Mouse (Mus musculus) hindbrain, embryonic 15.5 days (tissue): ENCODE measurements around the gene Zfp692. TPM values are rescaled to one million over a fixed set of nuclear protein-coding genes. Genes with fewer than 3 reads are reported as not detected.

Source experiments
- ATAC-seq: fragments of 200-750 bp; cut with Nextera tagmentation; 2 replicates; pipeline ENCODE4 v1.8.0; 2017; ENCODE audit warnings: low read depth, moderate number of reproducible peaks, moderate TSS enrichment; ENCODE audit not compliant: low FRiP score
- H3K27ac ChIP-seq: fragments of 300-500 bp; sonication (generic); replicated peaks from 2 replicates; pipeline ENCODE4 v1.5.1; 2015; ENCODE audit warnings: mild to moderate bottlenecking, inconsistent platforms
- H3K27me3 ChIP-seq: fragments of 300-500 bp; sonication (generic); 2 replicates; pipeline ENCODE4 v1.6.1; 2015; ENCODE audit warnings: control low read depth, inconsistent platforms
- H3K36me3 ChIP-seq: fragments of 300-500 bp; sonication (generic); 2 replicates; pipeline ENCODE4 v1.6.1; 2015; ENCODE audit warnings: control low read depth, inconsistent platforms
- H3K4me1 ChIP-seq: fragments of 300-500 bp; sonication (generic); replicated peaks from 2 replicates; pipeline ENCODE4 v1.6.1; 2015; ENCODE audit warnings: control low read depth, inconsistent platforms
- H3K4me2 ChIP-seq: fragments of 300-500 bp; sonication (generic); 2 replicates; pipeline ENCODE4 v1.6.1; 2015; ENCODE audit warnings: moderate library complexity, mild to moderate bottlenecking, inconsistent platforms
- H3K4me3 ChIP-seq: fragments of 300-500 bp; sonication (generic); 2 replicates; pipeline ENCODE4 v1.5.1; 2015; ENCODE audit warnings: mild to moderate bottlenecking, inconsistent platforms
- H3K9ac ChIP-seq: fragments of 300-500 bp; sonication (generic); 2 replicates; pipeline ENCODE4 v1.6.1; 2015; ENCODE audit warnings: inconsistent platforms
- H3K9me3 ChIP-seq: fragments of 300-500 bp; sonication (generic); 2 replicates; pipeline ENCODE4 v1.6.1; 2016; ENCODE audit warnings: control low read depth, inconsistent platforms
- WGBS: fragments of 180-500 bp; shearing (Covaris S2); methylation state at CpG from one replicate; pipeline ENCODE4 v1.1.7; 2015; 5-methylcytosine and 5-hydroxymethylcytosine counted together
- polyA plus RNA-seq: library from polyadenylated mRNA; unstranded; fragments of >200 nt; fragmentation: Nextera tagmentation; extraction: Ambion mirVana; gene quantifications from 2 replicates; pipeline ENCODE4 v1.2.1, GENCODE M21; 2015

Zfp692 gene
- polyA plus RNA-seq, 1 experiment from 2014 or later: 30.2 TPM

- Histone ChIP-seq H3K4me3 (no peak overlapping the region), H3K4me1 (no peaks in the 10 kb centered on the region), H3K9me3 (no peaks in the 10 kb centered on the region), H3K27me3 (no peaks in the 10 kb centered on the region), H3K27ac (no peak overlapping the region), H3K9ac (no peak overlapping the region), H3K36me3 (peaks cover 23% of the 10 kb centered on the region), H3K4me2 (no peak overlapping the region)
- no peak for ATAC-seq
- 63% methylated on average over 6 of the region's 6 CpGs for WGBS
Observed at GRCm38 (mm10) chr11:58314069-58314468, 7.2 kb downstream of the Zfp692 start.

- H3K27ac ChIP-seq: no peak overlapping the region
- H3K4me2 ChIP-seq: no peak overlapping the region
- no peaks in the 10 kb centered on the region for H3K9me3 ChIP-seq
- WGBS: 94% methylated on average over 5 of the region's 5 CpGs
- no peak for ATAC-seq
- H3K9ac ChIP-seq: no peak overlapping the region
- H3K36me3 ChIP-seq: peaks cover 32% of the 10 kb centered on the region
- H3K27me3 ChIP-seq: no peaks in the 10 kb centered on the region
- no peak overlapping the region for H3K4me3 ChIP-seq
- H3K4me1 ChIP-seq: peaks cover 5% of the 10 kb centered on the region; the same call in 1 of the 2 replicates
Observed at GRCm38 (mm10) chr11:58315536-58316168, 8.8 kb downstream of the Zfp692 start.

- no peak overlapping the region for H3K27ac ChIP-seq
- H3K9me3 ChIP-seq: no peaks in the 10 kb centered on the region
- H3K4me2 ChIP-seq: no peak overlapping the region
- WGBS: 86% methylated on average over 17 of the region's 17 CpGs
- peak; percentile 43 for ATAC-seq
- H3K9ac ChIP-seq: no peak overlapping the region
- no peaks in the 10 kb centered on the region for H3K27me3 ChIP-seq
- H3K4me3 ChIP-seq: no peak overlapping the region
- peaks cover 10% of the 10 kb centered on the region for H3K4me1 ChIP-seq
- peaks cover 32% of the 10 kb centered on the region for H3K36me3 ChIP-seq
Observed at GRCm38 (mm10) chr11:58316344-58316743, 9.5 kb downstream of the Zfp692 start.

- WGBS: 67% methylated on average over 28 of the region's 28 CpGs
- H3K4me3 ChIP-seq: no peak overlapping the region
- H3K27ac ChIP-seq: no peak overlapping the region
- H3K27me3 ChIP-seq: no peaks in the 10 kb centered on the region
- peaks cover 30% of the 10 kb centered on the region for H3K36me3 ChIP-seq
- no peaks in the 10 kb centered on the region for H3K9me3 ChIP-seq
- H3K4me2 ChIP-seq: no peak overlapping the region
- peak; percentile 61 for ATAC-seq
- peaks cover 16% of the 10 kb centered on the region for H3K4me1 ChIP-seq
- H3K9ac ChIP-seq: no peak overlapping the region
Observed at GRCm38 (mm10) chr11:58316768-58317390, 10.0 kb downstream of the Zfp692 start.

GRCm38 (mm10) chr11:58322824-58323569 lies 16.1 kb downstream of the Zfp692 start:
- Histone ChIP-seq H3K4me2 (peak overlapping the region; percentile 77), H3K27ac (peak overlapping the region; percentile 97), H3K36me3 (peaks cover 24% of the 10 kb centered on the region), H3K4me1 (peaks cover 36% of the 10 kb centered on the region), H3K9me3 (no peaks in the 10 kb centered on the region), H3K27me3 (no peaks in the 10 kb centered on the region), H3K4me3 (peak overlapping the region; percentile 81), H3K9ac (peak overlapping the region; percentile 92)
- peak; percentile 98 for ATAC-seq
- under 1% methylated on average over 57 of the region's 63 CpGs for WGBS

GRCm38 (mm10) chr11:58323570-58324340 lies 16.9 kb downstream of the Zfp692 start:
- peak overlapping the region; percentile 97 for H3K27ac ChIP-seq
- no peaks in the 10 kb centered on the region for H3K9me3 ChIP-seq
- ATAC-seq: no peak
- no peaks in the 10 kb centered on the region for H3K27me3 ChIP-seq
- H3K9ac ChIP-seq: peak overlapping the region; percentile 92
- peaks cover 22% of the 10 kb centered on the region for H3K36me3 ChIP-seq
- 9% methylated on average over 24 of the region's 24 CpGs for WGBS
- H3K4me1 ChIP-seq: peaks cover 41% of the 10 kb centered on the region
- peak overlapping the region; percentile 77 for H3K4me2 ChIP-seq
- H3K4me3 ChIP-seq: peak overlapping the region; percentile 81

GRCm38 (mm10) chr11:58324614-58325229 lies 17.9 kb downstream of the Zfp692 start:
- Histone ChIP-seq H3K27me3 (no peaks in the 10 kb centered on the region), H3K4me3 (no peak overlapping the region), H3K9ac (no peak overlapping the region), H3K36me3 (peaks cover 16% of the 10 kb centered on the region), H3K4me2 (no peak overlapping the region), H3K4me1 (peaks cover 50% of the 10 kb centered on the region), H3K9me3 (no peaks in the 10 kb centered on the region), H3K27ac (no peak overlapping the region)
- ATAC-seq: no peak
- WGBS: 93% methylated on average over 3 of the region's 3 CpGs

- H3K4me2 ChIP-seq: no peak overlapping the region
- H3K9me3 ChIP-seq: no peaks in the 10 kb centered on the region
- 90% methylated on average over 3 of the region's 3 CpGs for WGBS
- H3K4me3 ChIP-seq: no peak overlapping the region
- H3K27ac ChIP-seq: no peak overlapping the region
- H3K36me3 ChIP-seq: peaks cover 10% of the 10 kb centered on the region
- no peaks in the 10 kb centered on the region for H3K27me3 ChIP-seq
- H3K9ac ChIP-seq: no peak overlapping the region
- no peak for ATAC-seq
- peaks cover 44% of the 10 kb centered on the region for H3K4me1 ChIP-seq
Observed at GRCm38 (mm10) chr11:58326781-58327180, 19.9 kb downstream of the Zfp692 start.

- under 1% methylated on average over 21 of the region's 21 CpGs for WGBS
- Histone ChIP-seq H3K4me3 (peak overlapping the region; percentile 96), H3K36me3 (peaks cover 23% of the 10 kb centered on the region), H3K9me3 (no peaks in the 10 kb centered on the region), H3K27ac (peak overlapping the region; percentile 73), H3K4me1 (peaks cover 53% of the 10 kb centered on the region), H3K27me3 (no peaks in the 10 kb centered on the region), H3K4me2 (peak overlapping the region; percentile 85), H3K9ac (peak overlapping the region; percentile 95)
- peak; percentile 40 for ATAC-seq
Observed at GRCm38 (mm10) chr11:58329906-58330275, 23.0 kb downstream of the Zfp692 start.

- Histone ChIP-seq H3K27ac (peak within 1 kb of the TSS; percentile 73), H3K4me2 (peak within 1 kb of the TSS; percentile 85), H3K9me3 (no peaks in the 10 kb centered on the region), H3K9ac (peak within 1 kb of the TSS; percentile 95), H3K4me1 (peaks cover 55% of the 10 kb centered on the region), H3K36me3 (peaks cover 25% of the 10 kb centered on the region), H3K27me3 (no peaks in the 10 kb centered on the region), H3K4me3 (peak within 1 kb of the TSS; percentile 96)
- peak; percentile 96 for ATAC-seq
- WGBS: under 1% methylated on average over 52 of the region's 52 CpGs
Observed at GRCm38 (mm10) chr11:58330276-58331148, 23.6 kb downstream of the Zfp692 start, which contains the start of the genes Zfp672 and Sh3bp5l. Zfp672 (minus strand) TSS chr11:58330339. Sh3bp5l (plus strand) TSS chr11:58330724.
